Mouse (Mus musculus): ENCODE results near the gene Rcan2.

DNA sequence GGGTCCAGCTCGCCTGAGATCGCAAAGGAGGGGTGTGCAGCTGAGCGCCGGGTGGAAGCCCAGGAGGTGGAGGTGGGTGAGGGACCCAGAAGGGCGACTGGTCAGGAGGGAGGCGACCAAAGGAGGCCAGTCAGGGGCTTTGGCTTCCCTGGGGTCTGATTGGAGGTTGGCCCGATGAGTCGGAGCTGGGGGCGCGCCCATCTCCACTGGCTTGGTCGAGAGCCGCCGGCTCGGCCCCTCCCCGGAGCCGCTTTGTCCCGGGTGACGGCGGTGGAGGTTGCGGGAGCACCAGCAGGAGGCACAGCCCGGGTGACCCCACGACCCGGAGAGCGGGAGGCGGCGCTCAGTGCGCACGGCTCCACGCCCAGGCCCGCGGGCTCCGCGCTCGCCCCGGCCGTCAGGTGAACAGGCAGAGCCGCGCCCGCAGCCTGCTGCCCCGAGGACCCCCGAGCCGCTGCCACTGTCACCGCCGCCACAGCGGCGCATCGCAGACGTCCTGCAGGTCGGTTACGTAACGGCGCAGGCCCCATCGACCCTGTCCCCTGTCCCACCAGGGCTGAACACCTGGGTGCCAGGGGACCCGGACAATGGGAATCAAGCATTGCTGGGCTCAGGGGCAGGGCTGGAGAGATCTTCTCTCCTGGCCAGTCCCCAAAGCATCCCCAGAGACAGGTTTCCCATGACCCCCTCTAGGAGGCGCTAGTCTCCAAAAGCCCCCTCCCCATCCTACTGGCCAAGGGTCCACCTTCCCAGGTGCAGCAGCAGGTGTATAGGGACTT lies 633 bp downstream of the Rcan2 start:
- no peak for TF ChIP-seq GATA1 (IDR thresholded peaks at IDR 0.05; ENCODE audit: low read length)
- no peak for TF ChIP-seq TAL1 (IDR thresholded peaks at IDR 0.05; ENCODE audit: low read length)
